In genomic region chr6:32510491-32510890, GRCm38 (mm10) we compare ENCODE assay signal across 21 mouse cellular contexts.
A peak's percentile ranks its signal among the peaks of the same experiment; 100 is the strongest.
DNase-seq lines count a peak whose midpoint lies in the region; ATAC-seq and TF ChIP-seq lines count a peak whose summit lies in the region.
"Had no signal": no experiment of that assay in that cellular context is flagged by ENCODE, and none has a peak within 500 bp of the region (broad histone marks: within the 10 kb centered on the region; RNA-seq: fewer than 3 reads in every experiment).

No protein-coding gene starts in this region.

- TF ChIP-seq CTCF in lung, postnatal 0 days (IDR thresholded peaks at IDR 0.05) = no peak
- TF ChIP-seq CTCF in heart, postnatal 0 days (IDR thresholded peaks at IDR 0.05; ENCODE audit: low read depth) = no peak

- H3K36me3 ChIP-seq in heart, embryonic 10.5 days = no peaks in the 10 kb centered on the region
- no peaks in the 10 kb centered on the region for H3K36me3 ChIP-seq in heart, embryonic 16.5 days (ENCODE audit: control insufficient read depth, insufficient read depth)
- H3K36me3 ChIP-seq in lung, postnatal 0 days (ENCODE audit: insufficient read depth, low read length) = no peaks in the 10 kb centered on the region
- H3K36me3 ChIP-seq in heart, postnatal 0 days (replicated peaks; ENCODE audit: control insufficient read depth, insufficient read depth, low read length) = no peaks in the 10 kb centered on the region
- H3K36me3 ChIP-seq: embryonic facial prominence, embryonic 10.5 days; embryonic facial prominence, embryonic 15.5 days; forebrain, embryonic 12.5 days; hindbrain, embryonic 12.5 days; intestine, embryonic 15.5 days; limb, embryonic 12.5 days had no signal

- WGBS in heart, embryonic 10.5 days = 96% methylated on average over 1 of the region's 1 CpGs
- WGBS in heart, embryonic 16.5 days = 73% methylated on average over 1 of the region's 1 CpGs
- WGBS in lung, postnatal 0 days = 61% methylated on average over 1 of the region's 1 CpGs
- 76% methylated on average over 1 of the region's 1 CpGs for WGBS in heart, postnatal 0 days

- no peaks in the 10 kb centered on the region for H3K27me3 ChIP-seq in heart, embryonic 10.5 days (ENCODE audit: insufficient read depth, poor library complexity, severe bottlenecking)
- H3K27me3 ChIP-seq in heart, embryonic 16.5 days (ENCODE audit: control insufficient read depth, insufficient read depth, low read length) = no peaks in the 10 kb centered on the region
- no peaks in the 10 kb centered on the region for H3K27me3 ChIP-seq in lung, postnatal 0 days (replicated peaks; ENCODE audit: insufficient read depth, low read length)
- no peaks in the 10 kb centered on the region for H3K27me3 ChIP-seq in heart, postnatal 0 days (ENCODE audit: control insufficient read depth, insufficient read depth, low read length)
- H3K27me3 ChIP-seq: embryonic facial prominence, embryonic 15.5 days; forebrain, embryonic 12.5 days; hindbrain, embryonic 12.5 days; intestine, embryonic 15.5 days; limb, embryonic 12.5 days had no signal

- no peak overlapping the region for H3K9ac ChIP-seq in heart, embryonic 16.5 days (ENCODE audit: low read length)
- H3K9ac ChIP-seq in lung, postnatal 0 days (replicated peaks; ENCODE audit: low read depth) = no peak overlapping the region
- no peak overlapping the region for H3K9ac ChIP-seq in heart, postnatal 0 days (replicated peaks; ENCODE audit: low read depth, low read length)
- H3K9ac ChIP-seq: embryonic facial prominence, embryonic 15.5 days; forebrain, embryonic 12.5 days; forebrain, postnatal 0 days; hindbrain, embryonic 12.5 days; intestine, embryonic 15.5 days; limb, embryonic 12.5 days had no signal

- no peak for DNase-seq in heart, embryonic 10.5 days (ENCODE audit: low spot score)
- no peak for DNase-seq in heart, postnatal 10 days
- no peak for DNase-seq in heart, postnatal 4 days
- no peak for DNase-seq in lung, postnatal 0 days (ENCODE audit: low spot score)
- no peak for DNase-seq in lung, postnatal 4 days
- DNase-seq in heart, postnatal 0 days (ENCODE audit: low spot score) = no peak
- DNase-seq: forebrain, postnatal 0 days; gastrocnemius, postnatal 10 days; midbrain, embryonic 14.5 days; thymus, adult 2 months; thymus, postnatal 36 days had no signal

- H3K4me3 ChIP-seq in heart, embryonic 10.5 days = no peak overlapping the region
- no peak overlapping the region for H3K4me3 ChIP-seq in heart, embryonic 16.5 days (ENCODE audit: low read length)
- no peak overlapping the region for H3K4me3 ChIP-seq in lung, postnatal 0 days (ENCODE audit: low read depth, low read length)
- H3K4me3 ChIP-seq in heart, postnatal 0 days (ENCODE audit: low read depth, low read length) = no peak overlapping the region
- H3K4me3 ChIP-seq: embryonic facial prominence, embryonic 10.5 days; embryonic facial prominence, embryonic 15.5 days; forebrain, embryonic 12.5 days; hindbrain, embryonic 12.5 days; intestine, embryonic 15.5 days; left cerebral cortex, adult 2 months; limb, embryonic 12.5 days had no signal

- TF ChIP-seq EP300 in lung, postnatal 0 days (IDR thresholded peaks at IDR 0.05) = no peak
- TF ChIP-seq EP300 in heart, postnatal 0 days (IDR thresholded peaks at IDR 0.05; ENCODE audit: low read depth) = no peak

- H3K4me2 ChIP-seq in heart, embryonic 16.5 days (ENCODE audit: low read depth, low read length) = no peak overlapping the region
- H3K4me2 ChIP-seq in lung, postnatal 0 days (replicated peaks; ENCODE audit: low read depth, low read length) = no peak overlapping the region
- H3K4me2 ChIP-seq in heart, postnatal 0 days (ENCODE audit: low read depth, low read length) = no peak overlapping the region
- H3K4me2 ChIP-seq: embryonic facial prominence, embryonic 15.5 days; forebrain, embryonic 12.5 days; hindbrain, embryonic 12.5 days; intestine, embryonic 15.5 days; limb, embryonic 12.5 days had no signal

- ATAC-seq in heart, embryonic 16.5 days (replicated peaks; ENCODE audit: extremely low read depth, insufficient read depth, low FRiP score) = no peak
- ATAC-seq in lung, postnatal 0 days = no peak; the same call in 1 of the 2 replicates
- no peak for ATAC-seq in heart, postnatal 0 days (ENCODE audit: insufficient read depth, low read depth)
- ATAC-seq: CD4-positive, CD25-positive, alpha-beta regulatory T cell, adult 4 months; hindbrain, postnatal 0 days; intestine, embryonic 15.5 days had no signal

- peaks cover 40% of the 10 kb centered on the region for H3K4me1 ChIP-seq in heart, embryonic 10.5 days
- H3K4me1 ChIP-seq in heart, embryonic 16.5 days (ENCODE audit: control insufficient read depth, insufficient read depth, low read length) = peaks cover 19% of the 10 kb centered on the region
- 0 out of 2 replicates have a peak, but pooled peaks cover 6% of the 10 kb centered on the region for H3K4me1 ChIP-seq in lung, postnatal 0 days (ENCODE audit: insufficient read depth, low read depth, low read length)
- H3K4me1 ChIP-seq in heart, postnatal 0 days (ENCODE audit: control insufficient read depth, insufficient read depth) = peaks cover 31% of the 10 kb centered on the region
- H3K4me1 ChIP-seq: embryonic facial prominence, embryonic 15.5 days; intestine, embryonic 15.5 days had no signal

- H3K27ac ChIP-seq in heart, embryonic 10.5 days = peak overlapping the region; percentile 56; the same call in 1 of the 2 replicates
- H3K27ac ChIP-seq in heart, embryonic 16.5 days (ENCODE audit: low read length) = peak overlapping the region; percentile 66
- peak overlapping the region; percentile 87; the same call in 1 of the 2 replicates for H3K27ac ChIP-seq in lung, postnatal 0 days (ENCODE audit: low read length)
- 0 out of 2 replicates have a peak overlapping the region, but pooled peaks have one; percentile 82 for H3K27ac ChIP-seq in heart, postnatal 0 days (ENCODE audit: low read depth)
- H3K27ac ChIP-seq: embryonic facial prominence, embryonic 10.5 days; embryonic facial prominence, embryonic 15.5 days; forebrain, embryonic 12.5 days; hindbrain, embryonic 12.5 days; intestine, embryonic 15.5 days had no signal

- intact Hi-C loops in heart, postnatal 10 days (cut with DNase I) = loop anchor here (5.0 kb wide), 1 partner anchor 77 kb away; the partner anchor contains the start of gene Plxna4

- H3K9me3 ChIP-seq in heart, embryonic 10.5 days = no peaks in the 10 kb centered on the region
- no peaks in the 10 kb centered on the region for H3K9me3 ChIP-seq in heart, embryonic 16.5 days (replicated peaks; ENCODE audit: control insufficient read depth, low read length)
- no peaks in the 10 kb centered on the region for H3K9me3 ChIP-seq in lung, postnatal 0 days (ENCODE audit: low read length)
- no peaks in the 10 kb centered on the region for H3K9me3 ChIP-seq in heart, postnatal 0 days (replicated peaks; ENCODE audit: control insufficient read depth, low read length)
- H3K9me3 ChIP-seq: embryonic facial prominence, embryonic 10.5 days; embryonic facial prominence, embryonic 15.5 days; forebrain, embryonic 12.5 days; hindbrain, embryonic 12.5 days; intestine, embryonic 15.5 days; limb, embryonic 12.5 days had no signal
